Mouse (Mus musculus) cortical plate, adult 2 months (tissue): ENCODE results near the gene Zcchc4. TPM values are rescaled to one million over a fixed set of nuclear protein-coding genes. Genes with fewer than 3 reads are reported as not detected.

ENCODE experiments used
- H3K27ac ChIP-seq: fragments of 200-500 bp; 2 replicates; pipeline ENCODE4 v1.5.1; 2012; ENCODE audit warnings: low read length, control low read depth, inconsistent platforms; ENCODE audit not compliant: insufficient read depth
- H3K4me1 ChIP-seq: fragments of 200-500 bp; 2 replicates; pipeline ENCODE4 v1.6.1; 2011; ENCODE audit warnings: low read length; ENCODE audit not compliant: control insufficient read depth, insufficient read depth
- H3K4me3 ChIP-seq: fragments of 200-500 bp; 2 replicates; pipeline ENCODE4 v1.5.1; 2011; ENCODE audit warnings: mild to moderate bottlenecking, low read length, control low read depth; ENCODE audit not compliant: insufficient read depth
- CTCF ChIP-seq: fragments of 200-500 bp; IDR thresholded peaks from 2 replicates; pipeline ENCODE4 v1.5.1; 2011; ENCODE audit warnings: mild to moderate bottlenecking, control low read depth, low read length; ENCODE audit not compliant: insufficient read depth; ENCODE audit errors: extremely low read depth
- POLR2A ChIP-seq: fragments of 200-500 bp; IDR thresholded peaks from 2 replicates; pipeline ENCODE4 v1.6.1; 2011; ENCODE audit warnings: mild to moderate bottlenecking, low read length, control low read depth; ENCODE audit not compliant: insufficient read depth; ENCODE audit errors: extremely low read depth
- polyA plus RNA-seq: library from polyadenylated mRNA; depleted of rRNA; stranded (reverse); fragments of >200 nt; gene quantifications from 2 replicates; pipeline ENCODE4 v1.2.3, GENCODE M21; 2012; rRNA removed

The Zcchc4 gene
- polyA plus RNA-seq = 11.2 and 12.5 TPM in 2 replicates

- TF ChIP-seq CTCF (no peak), POLR2A (no peak)
- Histone ChIP-seq H3K4me1 (no peaks in the 10 kb centered on the region), H3K4me3 (no peak within 1 kb of the TSS), H3K27ac (no peak within 1 kb of the TSS)
Measured at GRCm38 (mm10) chr5:52775237-52775636, at the start of gene Zcchc4. TSS of gene Zcchc4 (plus strand) at chr5:52775409.

GRCm38 (mm10) chr5:52727747-52728146 is 47.5 kb upstream of the Zcchc4 start:
- Histone ChIP-seq H3K27ac (no peak overlapping the region), H3K4me3 (no peak overlapping the region), H3K4me1 (no peaks in the 10 kb centered on the region)
- no peak for TF ChIP-seq POLR2A
- TF ChIP-seq CTCF = no peak

DNA sequence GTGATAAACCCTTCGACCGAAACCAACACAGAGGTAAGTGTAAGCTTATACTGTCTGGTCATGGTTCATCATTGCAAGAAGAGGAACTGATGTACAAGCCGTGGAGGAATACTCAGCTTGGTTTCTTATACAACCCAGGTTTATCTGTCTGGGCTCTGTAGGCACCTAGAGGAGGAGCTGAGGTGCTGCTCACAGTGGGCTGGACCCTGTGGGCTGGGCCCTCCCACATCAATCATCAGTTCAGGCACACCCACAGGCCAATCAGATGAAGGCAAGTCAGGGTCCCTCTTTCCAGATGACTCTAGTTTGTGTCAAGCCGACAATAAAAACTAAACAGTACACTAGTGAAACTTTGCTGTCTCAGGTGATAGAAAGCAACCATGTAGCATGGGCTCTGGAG is 42.4 kb upstream of the Zcchc4 start:
- no peak overlapping the region for H3K4me3 ChIP-seq
- H3K4me1 ChIP-seq = no peaks in the 10 kb centered on the region
- no peak for TF ChIP-seq CTCF
- TF ChIP-seq POLR2A = no peak

GRCm38 (mm10) chr5:52736046-52736445 is 39.2 kb upstream of the Zcchc4 start:
- H3K27ac ChIP-seq = no peak overlapping the region
- no peaks in the 10 kb centered on the region for H3K4me1 ChIP-seq
- no peak overlapping the region for H3K4me3 ChIP-seq
- TF ChIP-seq POLR2A (no peak), CTCF (no peak)

More for the DNA sequence above, 42.4 kb upstream of the Zcchc4 start:
- H3K27ac ChIP-seq = no peak overlapping the region

GRCm38 (mm10) chr5:52741391-52742111 is 33.7 kb upstream of the Zcchc4 start, which contains the start of gene Pi4k2b:
TSS of gene Pi4k2b (plus strand) at chr5:52741574.
- Histone ChIP-seq H3K4me1 (no peaks in the 10 kb centered on the region), H3K27ac (no peak within 1 kb of the TSS), H3K4me3 (peak within 1 kb of the TSS; percentile 56)
- TF ChIP-seq CTCF (no peak), POLR2A (no peak)

GRCm38 (mm10) chr5:52742112-52742813 is 32.9 kb upstream of the Zcchc4 start:
- Histone ChIP-seq H3K27ac (no peak overlapping the region), H3K4me3 (peak overlapping the region; percentile 56), H3K4me1 (no peaks in the 10 kb centered on the region)
- TF ChIP-seq CTCF (no peak), POLR2A (no peak)

GRCm38 (mm10) chr5:52743231-52743630 is 32.0 kb upstream of the Zcchc4 start:
- no peaks in the 10 kb centered on the region for H3K4me1 ChIP-seq
- no peak overlapping the region for H3K27ac ChIP-seq
- no peak overlapping the region for H3K4me3 ChIP-seq
- TF ChIP-seq POLR2A (no peak), CTCF (no peak)

DNA sequence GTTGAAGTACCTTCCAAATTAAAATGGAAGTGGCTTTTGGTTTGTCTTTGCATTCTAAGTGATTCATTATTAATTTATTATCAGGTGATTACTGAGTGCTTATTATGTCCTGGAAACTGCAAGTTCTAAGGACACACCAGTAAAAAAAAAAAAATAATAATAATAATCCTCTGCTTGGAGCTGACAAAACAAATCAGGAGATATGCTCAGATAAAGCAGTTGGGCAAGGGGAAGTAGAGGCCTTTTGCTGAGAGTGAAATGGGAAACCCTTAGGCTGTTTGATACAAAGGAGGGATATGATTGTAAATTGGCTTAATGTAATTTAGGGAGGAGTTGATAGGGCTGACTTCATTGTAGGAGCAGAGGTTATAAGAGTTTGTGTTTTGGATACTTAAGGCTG is 28.3 kb upstream of the Zcchc4 start:
- TF ChIP-seq POLR2A (no peak), CTCF (no peak)
- Histone ChIP-seq H3K4me3 (no peak overlapping the region), H3K27ac (no peak overlapping the region), H3K4me1 (no peaks in the 10 kb centered on the region)

- TF ChIP-seq POLR2A = no peak
- TF ChIP-seq CTCF = no peak
- Histone ChIP-seq H3K4me3 (no peak overlapping the region), H3K4me1 (no peaks in the 10 kb centered on the region), H3K27ac (no peak overlapping the region)
Measured at GRCm38 (mm10) chr5:52748732-52749131, 26.5 kb upstream of the Zcchc4 start.

DNA sequence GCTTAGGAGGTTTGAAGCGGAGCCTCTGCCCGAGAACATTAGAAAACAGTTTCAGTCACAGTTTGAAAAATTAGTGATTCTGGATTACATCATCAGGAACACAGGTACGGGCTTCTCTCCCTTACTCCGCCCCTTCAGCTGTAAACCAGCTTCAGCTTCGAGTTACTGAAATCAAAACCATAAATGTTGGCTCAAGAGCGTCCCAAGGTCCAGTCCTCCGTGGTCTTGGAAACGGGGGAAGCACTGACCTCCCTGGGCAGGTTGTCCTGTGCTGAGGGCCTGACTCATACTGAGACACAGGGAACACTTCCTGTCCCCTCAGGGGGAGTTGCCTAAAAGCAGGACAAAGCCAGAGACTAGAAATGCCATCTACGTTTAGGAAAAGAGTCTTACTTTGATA is 22.1 kb upstream of the Zcchc4 start:
- Histone ChIP-seq H3K4me3 (no peak overlapping the region), H3K4me1 (no peaks in the 10 kb centered on the region), H3K27ac (no peak overlapping the region)
- TF ChIP-seq POLR2A (no peak), CTCF (no peak)
